In genomic region chr10:81644162-81644561, GRCm38 (mm10) we compare ENCODE assay signal across 8 mouse cellular contexts. TPM values are rescaled to one million over a fixed set of nuclear protein-coding genes. Genes with fewer than 3 reads are reported as not detected.
DNase-seq lines count a peak whose midpoint lies in the region; ATAC-seq and TF ChIP-seq lines count a peak whose summit lies in the region.

No protein-coding gene starts in this region.

- H3K79me2 ChIP-seq in CH12.LX (replicated peaks; ENCODE audit: control insufficient read depth, extremely low read depth, insufficient read depth, poor library complexity, severe bottlenecking), result no peaks in the 10 kb centered on the region

- DNase-seq in heart, adult 18-20 months, result no peak
- no peak for DNase-seq in CH12.LX (ENCODE audit: extremely low read depth)
- no peak for DNase-seq in right cerebral cortex, postnatal 36 days (ENCODE audit: low spot score in 2 of 2)
- DNase-seq in urinary bladder, adult 2 months (ENCODE audit: low spot score), result no peak

- H3K36me3 ChIP-seq in heart, embryonic 12.5 days, result no peaks in the 10 kb centered on the region
- no peaks in the 10 kb centered on the region for H3K36me3 ChIP-seq in CH12.LX (replicated peaks in 1 of 2; ENCODE audit: control insufficient read depth in 1 of 2, insufficient read depth in 1 of 2, low read length in 1 of 2)
- no peaks in the 10 kb centered on the region for H3K36me3 ChIP-seq in forebrain, embryonic 13.5 days (ENCODE audit: poor library complexity, severe bottlenecking)
- H3K36me3 ChIP-seq in liver, embryonic 15.5 days (replicated peaks), result no peaks in the 10 kb centered on the region

- H3K9me3 ChIP-seq in heart, embryonic 12.5 days (replicated peaks), result no peaks in the 10 kb centered on the region
- no peaks in the 10 kb centered on the region for H3K9me3 ChIP-seq in CH12.LX (replicated peaks; ENCODE audit: low read length)
- H3K9me3 ChIP-seq in forebrain, embryonic 13.5 days (replicated peaks), result no peaks in the 10 kb centered on the region
- no peaks in the 10 kb centered on the region for H3K9me3 ChIP-seq in liver, embryonic 15.5 days (replicated peaks)

- peak overlapping the region; percentile 89 for H3K4me2 ChIP-seq in heart, embryonic 12.5 days
- H3K4me2 ChIP-seq in CH12.LX (ENCODE audit: insufficient read depth, low read depth, poor library complexity, severe bottlenecking), result peak overlapping the region; percentile 63
- H3K4me2 ChIP-seq in forebrain, embryonic 13.5 days, result peak overlapping the region; percentile 95
- H3K4me2 ChIP-seq in liver, embryonic 15.5 days, result peak overlapping the region; percentile 99

- in situ Hi-C loops in CH12.LX (cut with MboI; ENCODE audit: low pct_ligation_motif_present, low pct_unique_long_range_greater_than_20kb, low sequenced_read_pairs), result no loop called here

- H3K9ac ChIP-seq in heart, embryonic 12.5 days, result peak overlapping the region; percentile 89
- peak overlapping the region; percentile 39; the same call in 1 of the 2 replicates for H3K9ac ChIP-seq in CH12.LX (ENCODE audit: insufficient read depth, low read depth)
- peak overlapping the region; percentile 97 for H3K9ac ChIP-seq in forebrain, embryonic 13.5 days
- peak overlapping the region; percentile 86; the same call in 1 of the 2 replicates for H3K9ac ChIP-seq in liver, embryonic 15.5 days

- no peak for TF ChIP-seq EP300 in CH12.LX (IDR thresholded peaks at IDR 0.05; ENCODE audit: low read length)

- no peak for ATAC-seq in heart, embryonic 12.5 days (ENCODE audit: insufficient number of reproducible peaks, low FRiP score)
- ATAC-seq in forebrain, embryonic 13.5 days, result peak; percentile 29; the same call in 1 of the 2 replicates
- no peak for ATAC-seq in liver, embryonic 15.5 days (ENCODE audit: insufficient read depth)
- no peak for ATAC-seq in frontal cortex, adult (ENCODE audit: low TSS enrichment)

- peaks cover 28% of the 10 kb centered on the region for H3K4me1 ChIP-seq in heart, embryonic 12.5 days (replicated peaks)
- H3K4me1 ChIP-seq in CH12.LX (ENCODE audit: control insufficient read depth in 1 of 2, insufficient read depth in 2 of 2), result peaks cover 17 to 23% of the 10 kb centered on the region in 2 experiments
- H3K4me1 ChIP-seq in forebrain, embryonic 13.5 days, result peaks cover 26% of the 10 kb centered on the region
- peaks cover 34% of the 10 kb centered on the region for H3K4me1 ChIP-seq in liver, embryonic 15.5 days (replicated peaks)

- no peak for TF ChIP-seq CTCF in CH12.LX (conservative IDR thresholded peaks at IDR 0.05 in 1 of 2, IDR thresholded peaks at IDR 0.05 in 1 of 2; ENCODE audit: low read depth in 2 of 2, low read length in 2 of 2)

- dilution Hi-C loops in CH12.LX (cut with MboI; ENCODE audit: extremely low pct_ligation_motif_present, extremely low pct_unique_long_range_greater_than_20kb, low sequenced_read_pairs), result no loop called here

- TF ChIP-seq RAD21 in CH12.LX (IDR thresholded peaks at IDR 0.05; ENCODE audit: low read depth, low read length), result no peak

- H3K27me3 ChIP-seq in heart, embryonic 12.5 days (replicated peaks), result no peaks in the 10 kb centered on the region
- peaks cover 15% of the 10 kb centered on the region for H3K27me3 ChIP-seq in CH12.LX (replicated peaks)
- H3K27me3 ChIP-seq in forebrain, embryonic 13.5 days, result no peaks in the 10 kb centered on the region
- no peaks in the 10 kb centered on the region for H3K27me3 ChIP-seq in liver, embryonic 15.5 days

- peak overlapping the region; percentile 93 for H3K27ac ChIP-seq in heart, embryonic 12.5 days (ENCODE audit: poor library complexity, severe bottlenecking)
- H3K27ac ChIP-seq in CH12.LX (ENCODE audit: insufficient read depth, low read depth), result no peak overlapping the region
- H3K27ac ChIP-seq in forebrain, embryonic 13.5 days, result peak overlapping the region; percentile 95; the same call in 1 of the 2 replicates
- peak overlapping the region; percentile 90 for H3K27ac ChIP-seq in liver, embryonic 15.5 days (replicated peaks)

- 49% methylated on average over 2 of the region's 2 CpGs for WGBS in heart, embryonic 12.5 days
- 60% methylated on average over 2 of the region's 2 CpGs for WGBS in forebrain, embryonic 13.5 days
- WGBS in liver, embryonic 15.5 days (ENCODE audit: insufficient replicate concordance), result 41% methylated on average over 2 of the region's 2 CpGs

- peak overlapping the region; percentile 63 for H3K4me3 ChIP-seq in heart, embryonic 12.5 days
- peak overlapping the region; percentile 62 to 82 (median 70) for H3K4me3 ChIP-seq in CH12.LX (replicated peaks in 1 of 3; ENCODE audit: low read depth in 2 of 3, low read length in 2 of 3, poor library complexity in 1 of 3)
- H3K4me3 ChIP-seq in forebrain, embryonic 13.5 days, result peak overlapping the region; percentile 74
- H3K4me3 ChIP-seq in liver, embryonic 15.5 days (replicated peaks), result peak overlapping the region; percentile 78

- TF ChIP-seq POLR2A in CH12.LX (IDR thresholded peaks at IDR 0.05; ENCODE audit: low read depth, low read length), result no peak

TF ChIP-seq in CH12.LX, 34 proteins besides CTCF, POLR2A, EP300 and RAD21:
- TF ChIP-seq BHLHE40 (IDR thresholded peaks at IDR 0.05; ENCODE audit: low read depth, low read length) (no peak), NRF1 (IDR thresholded peaks at IDR 0.05; ENCODE audit: low read depth, low read length) (no peak), USF1 (IDR thresholded peaks at IDR 0.05; ENCODE audit: low read depth, low read length) (no peak), PAX5 (IDR thresholded peaks at IDR 0.05; ENCODE audit: low read length) (no peak), CHD1 (IDR thresholded peaks at IDR 0.05; ENCODE audit: low read depth, low read length) (no peak), ZMIZ1 (IDR thresholded peaks at IDR 0.05; ENCODE audit: low read depth, low read length) (no peak), NELFE (IDR thresholded peaks at IDR 0.05; ENCODE audit: low read depth, low read length) (no peak), TBP (conservative IDR thresholded peaks at IDR 0.05; ENCODE audit: low read depth, low read length) (no peak), MAFK (IDR thresholded peaks at IDR 0.05; ENCODE audit: insufficient replicate concordance, low read length) (no peak), MAZ (IDR thresholded peaks at IDR 0.05; ENCODE audit: low read depth, low read length) (no peak), ZC3H11A (IDR thresholded peaks at IDR 0.05; ENCODE audit: low read depth, low read length) (no peak)
TF ChIP-seq in CH12.LX: peak in this region for 0.

RNA-seq across cellular contexts. Expression of gene Gm10778, which starts 4.7 kb away (rescaled TPM):
- 3.3 and 3.5 TPM in 2 replicates for polyA plus RNA-seq in heart, embryonic 12.5 days (2016; fragmentation: Nextera tagmentation; extraction: Ambion mirVana)
- total RNA-seq in heart, adult 18-20 months (2021), result 1 to 10 TPM; 1.9 to 2.0 TPM
- total RNA-seq in CH12.LX (2012; rRNA removed) (3.2 and 3.4 TPM in 2 replicates), CH12.LX (2014; rRNA removed) (7.1 and 7.9 TPM in 2 replicates)
- 2.0 and 2.8 TPM in 2 replicates for polyA plus RNA-seq in CH12.LX (2012; ENCODE audit: insufficient read length, low read depth)
- polyA plus RNA-seq in forebrain, embryonic 13.5 days (2015; fragmentation: Nextera tagmentation; extraction: Ambion mirVana), result 5.4 and 5.6 TPM in 2 replicates
- polyA plus RNA-seq in liver, embryonic 15.5 days (2015; fragmentation: Nextera tagmentation; extraction: Ambion mirVana), result 1.7 TPM in 2 replicates
- 3.0 and 3.1 TPM in 2 replicates for polyA plus RNA-seq in urinary bladder, adult 2 months (2012; rRNA removed)

RNA-seq across cellular contexts. Expression of gene Ankrd24, which starts 15.8 kb away (rescaled TPM):
- 9.6 and 12.1 TPM in 2 replicates for polyA plus RNA-seq in heart, embryonic 12.5 days (2016; fragmentation: Nextera tagmentation; extraction: Ambion mirVana)
- 10 to 100 TPM in 1 of 2 experiments, 1 to 10 TPM in 1; 7.5 to 10.3 TPM for total RNA-seq in heart, adult 18-20 months (2021)
- total RNA-seq in CH12.LX (2012; rRNA removed), result 3.2 and 4.2 TPM in 2 replicates
- 5.4 and 5.5 TPM in 2 replicates for total RNA-seq in CH12.LX (2014; rRNA removed)
- 2.4 and 3.7 TPM in 2 replicates for polyA plus RNA-seq in CH12.LX (2012; ENCODE audit: insufficient read length, low read depth)
- polyA plus RNA-seq in forebrain, embryonic 13.5 days (2015; fragmentation: Nextera tagmentation; extraction: Ambion mirVana), result 6.4 and 6.9 TPM in 2 replicates
- polyA plus RNA-seq in liver, embryonic 15.5 days (2015; fragmentation: Nextera tagmentation; extraction: Ambion mirVana), result 1.8 and 2.3 TPM in 2 replicates
- 31.0 and 37.3 TPM in 2 replicates for polyA plus RNA-seq in urinary bladder, adult 2 months (2012; rRNA removed)

RNA-seq across cellular contexts. Expression of gene Sirt6, which starts 16.6 kb away (rescaled TPM):
- polyA plus RNA-seq in heart, embryonic 12.5 days (2016; fragmentation: Nextera tagmentation; extraction: Ambion mirVana), result 25.4 and 25.6 TPM in 2 replicates
- 1 to 10 TPM; 5.6 to 6.3 TPM for total RNA-seq in heart, adult 18-20 months (2021)
- total RNA-seq in CH12.LX (2012; rRNA removed) (11.2 and 17.8 TPM in 2 replicates), CH12.LX (2014; rRNA removed) (12.3 and 16.9 TPM in 2 replicates)
- 34.6 and 36.4 TPM in 2 replicates for polyA plus RNA-seq in CH12.LX (2012; ENCODE audit: insufficient read length, low read depth)
- polyA plus RNA-seq in forebrain, embryonic 13.5 days (2015; fragmentation: Nextera tagmentation; extraction: Ambion mirVana), result 56.6 and 65.3 TPM in 2 replicates
- 7.7 and 9.1 TPM in 2 replicates for polyA plus RNA-seq in liver, embryonic 15.5 days (2015; fragmentation: Nextera tagmentation; extraction: Ambion mirVana)
- polyA plus RNA-seq in urinary bladder, adult 2 months (2012; rRNA removed), result 21.3 and 21.5 TPM in 2 replicates

RNA-seq across cellular contexts. Expression of gene BC025920, which starts 38.1 kb away (rescaled TPM):
- 0.50 and 0.72 TPM in 2 replicates for polyA plus RNA-seq in heart, embryonic 12.5 days (2016; fragmentation: Nextera tagmentation; extraction: Ambion mirVana)
- total RNA-seq in heart, adult 18-20 months (2021), result 1 to 10 TPM; 2.6 TPM
- total RNA-seq in CH12.LX (2012; rRNA removed) (1.5 and 2.3 TPM in 2 replicates), CH12.LX (2014; rRNA removed) (1.4 and 1.7 TPM in 2 replicates)
- 1.6 and 2.3 TPM in 2 replicates for polyA plus RNA-seq in CH12.LX (2012; ENCODE audit: insufficient read length, low read depth)
- 2.0 and 3.7 TPM in 2 replicates for polyA plus RNA-seq in forebrain, embryonic 13.5 days (2015; fragmentation: Nextera tagmentation; extraction: Ambion mirVana)
- 0.23 and 0.24 TPM in 2 replicates for polyA plus RNA-seq in liver, embryonic 15.5 days (2015; fragmentation: Nextera tagmentation; extraction: Ambion mirVana)
- polyA plus RNA-seq in urinary bladder, adult 2 months (2012; rRNA removed), result 2.2 and 2.3 TPM in 2 replicates

RNA-seq across cellular contexts. Expression of gene Tle6, which starts 43.3 kb away (rescaled TPM):
- polyA plus RNA-seq in heart, embryonic 12.5 days (2016; fragmentation: Nextera tagmentation; extraction: Ambion mirVana), result 27.2 and 27.4 TPM in 2 replicates
- total RNA-seq in heart, adult 18-20 months (2021), result 10 to 100 TPM in 1 of 2 experiments, 1 to 10 TPM in 1; 7.9 to 11.1 TPM
- total RNA-seq in CH12.LX (2012; rRNA removed) (1.2 and 1.3 TPM in 2 replicates), CH12.LX (2014; rRNA removed) (0.30 and 1.2 TPM in 2 replicates)
- polyA plus RNA-seq in CH12.LX (2012; ENCODE audit: insufficient read length, low read depth), result 0.39 and 0.63 TPM in 2 replicates
- polyA plus RNA-seq in forebrain, embryonic 13.5 days (2015; fragmentation: Nextera tagmentation; extraction: Ambion mirVana), result 1.8 and 4.1 TPM in 2 replicates
- polyA plus RNA-seq in liver, embryonic 15.5 days (2015; fragmentation: Nextera tagmentation; extraction: Ambion mirVana), result 3.5 TPM in 2 replicates
- 38.1 and 47.5 TPM in 2 replicates for polyA plus RNA-seq in urinary bladder, adult 2 months (2012; rRNA removed)

Comparison
In these comparisons a context has a peak if more than half of its experiments do, and no peak if none do; other contexts are left out.
1. H3K9ac ChIP-seq: peak in every context shown above with its lines; median percentile 97 in forebrain, embryonic 13.5 days; 89 in heart, embryonic 12.5 days; 86 in liver, embryonic 15.5 days; 39 in CH12.LX.